Mouse (Mus musculus) urinary bladder, postnatal 36 days (tissue): ENCODE measurements around the gene Foxf1.

ENCODE experiments used
- DNase-seq, 2 experiments: peaks; one replicate each; pipeline ENCODE4 v3.0.0; 2022; ENCODE audit warnings: low spot score in 2 of 2, mixed read lengths in 1 of 2

Foxf1 gene

DNA sequence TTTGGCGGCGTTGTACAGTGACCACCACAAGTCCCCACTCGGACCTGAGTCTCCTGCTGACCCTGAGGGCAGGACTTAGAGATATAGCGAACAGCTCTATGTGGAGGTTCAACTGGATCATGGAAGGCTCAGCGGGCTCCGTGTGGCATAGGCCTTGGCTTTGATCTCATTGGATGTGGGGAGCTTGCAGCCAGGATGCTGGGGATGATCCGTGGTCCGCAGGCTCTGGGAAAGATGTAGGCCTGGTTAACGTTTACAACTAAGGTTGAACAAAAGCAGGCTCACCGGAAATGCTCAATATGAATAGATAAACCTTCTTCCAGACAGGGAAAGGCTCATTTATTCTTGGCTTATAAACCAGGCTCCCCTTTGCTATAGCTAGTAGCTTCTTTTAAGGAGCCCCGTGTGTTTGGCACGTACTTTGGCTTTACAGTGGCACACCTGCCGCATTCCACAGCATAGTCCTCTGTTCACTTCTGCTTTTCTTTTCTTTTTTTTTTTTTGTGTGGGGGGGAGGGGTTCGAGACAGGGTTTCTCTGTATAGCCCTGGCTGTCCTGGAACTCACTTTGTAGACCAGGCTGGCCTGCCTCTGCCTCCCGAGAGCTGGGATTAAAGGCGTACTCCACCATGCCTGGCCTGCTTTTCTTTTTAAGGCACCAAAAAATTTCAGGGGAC, 45.2 kb downstream of the Foxf1 start:
- DNase-seq: no peak

DNA sequence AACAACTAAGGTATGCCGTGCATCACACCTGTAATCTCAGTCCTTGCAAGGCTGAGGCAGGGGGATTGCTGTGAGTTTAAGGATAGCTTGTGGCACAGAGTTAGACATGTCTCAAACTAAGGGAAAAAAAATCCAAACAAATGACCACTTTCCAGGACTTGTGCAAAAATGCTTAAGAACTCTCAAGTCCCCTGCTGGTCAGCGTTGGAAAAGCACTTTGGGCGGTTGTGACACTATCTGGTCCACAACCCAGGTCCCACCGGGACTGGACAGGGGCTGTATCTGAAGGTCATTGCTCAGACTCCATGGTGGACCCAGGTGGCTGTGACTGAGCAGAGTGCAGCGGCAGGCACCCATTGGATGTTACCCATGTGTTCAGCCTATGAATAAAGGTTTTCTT, 46.3 kb downstream of the Foxf1 start:
- DNase-seq: no peak

DNA sequence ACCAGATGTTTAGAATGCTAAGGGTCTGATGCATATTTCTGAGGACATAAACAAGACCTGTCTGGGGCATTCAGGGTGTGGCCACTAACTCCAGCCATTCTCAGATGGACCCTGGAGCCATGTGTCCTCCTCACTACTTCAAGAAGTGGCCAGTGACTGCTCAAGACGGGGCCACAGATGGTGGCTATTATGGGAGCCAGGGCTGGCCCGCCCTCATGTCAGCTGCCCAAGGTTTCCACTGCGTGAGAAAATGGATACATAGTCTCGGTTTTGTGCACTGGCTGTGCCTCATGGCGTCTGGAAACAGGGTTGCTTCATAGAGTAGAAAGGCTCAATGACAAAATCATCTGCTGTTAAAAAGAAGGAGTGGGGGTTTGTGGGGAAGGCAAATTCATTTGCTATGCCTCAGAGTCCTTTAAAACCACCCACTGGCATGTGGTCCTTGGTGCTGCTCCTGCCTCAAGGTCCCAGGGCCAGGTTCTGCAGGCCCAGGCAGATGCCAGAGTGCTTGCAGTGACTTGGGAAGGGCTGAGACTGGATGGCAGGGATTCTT, 48.9 kb downstream of the Foxf1 start:
- DNase-seq: no peak

DNA sequence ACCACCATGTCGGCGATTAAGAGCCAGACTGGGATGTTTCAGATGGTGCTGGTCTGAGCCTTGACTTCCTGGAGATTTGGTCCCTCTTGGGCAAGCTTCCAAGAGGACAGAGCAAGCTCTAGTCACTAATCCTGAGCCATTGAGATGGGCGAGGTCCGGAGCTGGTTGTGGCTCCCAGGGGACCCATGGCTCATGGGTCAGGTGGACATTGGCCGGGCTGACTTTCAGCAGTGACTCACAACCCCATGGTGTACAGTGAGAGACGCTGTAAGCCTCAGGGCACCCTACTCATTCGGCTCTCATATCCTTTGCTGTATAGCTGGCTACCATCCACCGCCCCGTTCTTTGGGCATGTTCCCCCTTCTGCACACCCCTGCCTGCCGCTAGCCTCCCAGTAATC, 49.9 kb downstream of the Foxf1 start:
- DNase-seq: no peak

DNA sequence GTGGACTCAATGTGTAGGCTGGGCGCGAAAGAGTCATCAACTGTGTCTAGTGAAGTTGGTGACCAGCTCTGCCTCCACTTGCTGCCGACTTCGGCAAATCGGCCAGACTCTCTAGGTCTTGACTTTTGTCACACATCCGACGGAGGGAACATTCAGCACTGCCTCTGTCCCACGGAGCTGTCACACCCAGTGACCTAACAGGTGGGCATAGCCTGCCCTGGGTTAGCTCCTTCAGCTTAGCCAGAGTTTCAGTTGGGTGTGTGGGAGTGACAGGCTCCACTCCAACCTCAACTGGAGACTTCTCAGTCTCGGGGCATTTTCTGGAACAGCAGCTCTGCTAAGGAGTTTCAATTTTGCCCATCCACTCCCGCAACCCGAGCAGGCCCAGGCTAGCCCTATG, 50.3 kb downstream of the Foxf1 start:
- no peak for DNase-seq

DNA sequence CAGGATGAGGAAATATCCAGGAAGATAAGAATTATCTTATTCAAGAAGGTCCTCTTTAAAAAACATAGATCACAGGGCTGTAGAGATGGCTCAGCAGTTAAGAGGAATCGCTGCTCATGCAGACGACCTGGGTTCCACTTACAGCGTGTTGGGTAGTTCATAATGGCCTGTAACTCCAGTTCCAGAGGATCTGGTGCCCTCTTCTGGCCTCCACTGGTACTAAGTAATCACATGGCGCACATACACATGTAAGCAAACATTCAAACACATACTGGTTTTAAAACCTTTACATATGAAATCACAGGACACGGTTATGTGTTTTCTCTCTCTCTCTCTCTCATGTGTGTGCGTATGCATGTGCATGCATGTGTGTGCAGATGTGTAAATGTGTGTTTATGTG, 52.7 kb downstream of the Foxf1 start:
- DNase-seq: no peak
